Mouse (Mus musculus) G1E (cell line): ENCODE measurements around the gene Clba1.
"Not testable (repeated sequence)": the region's sequence is repeated elsewhere in the genome, so short reads cannot be mapped to it uniquely, and the experiment has no call there.

Experiments
- CTCF ChIP-seq: IDR thresholded peaks from 2 replicates; pipeline ENCODE4 v1.5.1; 2012; ENCODE audit warnings: low read depth, low read length, inconsistent platforms, mixed read lengths
- TAL1 ChIP-seq: conservative IDR thresholded peaks from 2 replicates; pipeline ENCODE4 v1.6.1; 2012; ENCODE audit warnings: low read depth, low read length, inconsistent platforms, mixed read lengths

- TF ChIP-seq CTCF, TAL1: not testable (repeated sequence)
Measured at GRCm38 (mm10) chr12:112842128-112842527, 33.4 kb downstream of the Clba1 start.
